Mouse (Mus musculus) T-helper 17 cell (primary cell): ENCODE results near the gene Pebp1.

Source experiments
- in situ Hi-C, 2 experiments: fragments of 300-600 bp; cut with MboI, MseI; formaldehyde crosslinking; loops; 1 replicate in 1 of 2; 2 replicates in 1 of 2; pipeline ENCODE4 v1.15.1; 2025; ENCODE audit warnings: high pct_unique_total_duplicates in 2 of 2

The Pebp1 gene

GRCm38 (mm10) chr5:117289646-117290045 lies 2.2 kb upstream of the Pebp1 start:
- in situ Hi-C loops: loop anchor here (5.0 to 10.0 kb wide), 3 partner anchors 165 to 1385 kb away; partner anchors contain the start of gene Taok3 (in 2 of the 2)

- in situ Hi-C loops: loop anchor here (5.0 to 10.0 kb wide), 3 partner anchors 161 to 1389 kb away; partner anchors contain the start of gene Taok3 (in 2 of the 2)
Observed at GRCm38 (mm10) chr5:117286286-117286685, 1.1 kb downstream of the Pebp1 start.

DNA sequence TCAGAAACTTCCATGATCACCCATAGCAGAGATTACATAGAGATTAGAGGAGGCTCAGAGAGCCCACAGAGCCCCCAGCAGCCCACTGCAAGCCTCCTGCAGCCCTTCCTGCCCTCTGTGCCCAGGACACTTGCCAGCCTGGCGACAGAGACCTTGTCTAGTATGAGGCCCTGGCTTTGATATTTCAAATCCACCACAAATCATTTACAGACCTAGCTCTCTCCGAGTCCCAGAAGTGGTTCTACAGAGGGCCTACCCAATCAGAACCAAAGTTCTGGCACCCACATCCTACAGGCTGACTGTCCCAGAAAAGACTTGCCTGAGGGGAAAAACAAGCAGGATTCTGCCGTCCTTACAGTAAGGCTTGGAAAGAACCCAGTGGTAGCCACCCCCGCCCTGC lies 2.2 kb downstream of the Pebp1 start:
- in situ Hi-C loops: loop anchor here (5.0 to 10.0 kb wide), 3 partner anchors 160 to 1390 kb away; partner anchors contain the start of gene Taok3 (in 2 of the 2)

DNA sequence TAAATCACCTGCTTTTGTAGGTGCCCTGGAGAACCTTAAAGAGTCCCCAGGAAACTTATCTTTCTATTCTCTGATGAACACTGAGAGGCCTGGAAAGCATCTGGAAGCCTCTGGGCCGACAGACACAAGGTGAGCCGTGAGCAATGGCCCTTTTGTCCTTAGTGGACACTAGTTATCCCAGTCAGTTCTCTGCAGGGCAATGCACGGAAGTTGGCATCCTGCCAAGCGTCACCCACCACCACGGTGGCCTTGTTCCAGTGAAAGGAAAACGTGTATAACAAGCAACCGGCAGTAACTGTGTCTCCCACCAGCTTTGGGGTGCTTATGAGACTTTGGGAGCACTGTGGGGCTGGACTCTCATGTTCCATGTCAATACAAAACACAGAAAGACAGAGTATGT lies 2.7 kb downstream of the Pebp1 start:
- in situ Hi-C loops: loop anchor here (5.0 to 10.0 kb wide), 3 partner anchors 160 to 1390 kb away; partner anchors contain the start of gene Taok3 (in 2 of the 2)

DNA sequence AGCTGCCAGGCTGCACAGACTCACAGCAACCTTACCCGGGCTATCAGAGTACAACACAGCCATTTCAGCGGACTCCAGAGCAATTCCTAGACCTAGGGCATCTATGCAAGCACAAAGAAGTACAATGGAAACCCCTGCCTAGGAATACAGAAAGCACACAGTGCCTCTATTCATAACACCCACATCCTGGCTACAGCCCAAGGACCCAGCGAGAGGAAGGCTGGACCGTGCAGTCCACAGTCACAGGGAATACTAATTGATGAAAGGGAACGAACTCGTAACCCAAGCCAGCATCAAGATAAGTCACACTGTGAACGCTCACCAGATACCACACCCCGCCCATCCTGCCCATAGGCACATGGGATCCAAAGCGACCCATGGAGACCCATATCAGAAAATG lies 3.4 kb downstream of the Pebp1 start:
- in situ Hi-C loops: loop anchor here (10.0 kb wide), 2 partner anchors 159 to 1391 kb away; partner anchors contain the start of gene Taok3 (in 1 of the 2)

- in situ Hi-C loops: loop anchor here (10.0 kb wide), 2 partner anchors 158 to 1392 kb away; partner anchors contain the start of gene Taok3 (in 1 of the 2)
Observed at GRCm38 (mm10) chr5:117282360-117282759, 5.1 kb downstream of the Pebp1 start.

DNA sequence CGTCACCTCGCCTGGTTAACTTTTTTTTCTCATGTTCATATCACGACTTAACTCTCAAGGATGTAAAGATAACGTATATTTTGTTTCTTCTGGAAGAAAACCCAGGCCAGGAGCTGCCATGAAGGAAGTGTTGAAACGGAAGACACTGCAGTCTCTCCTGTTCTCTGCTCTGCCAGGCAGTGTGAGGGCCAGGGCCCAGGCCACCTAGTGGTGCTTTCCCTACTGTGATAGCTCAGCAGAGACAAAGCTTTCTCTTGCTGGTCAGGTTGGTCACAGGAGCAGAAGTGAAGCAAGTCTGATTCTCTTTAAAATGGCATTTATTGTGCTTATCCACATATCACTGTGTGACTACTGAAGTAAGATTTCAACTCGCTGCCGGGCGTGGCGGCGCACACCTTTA lies 5.9 kb downstream of the Pebp1 start:
- in situ Hi-C loops: loop anchor here (10.0 kb wide), 2 partner anchors 157 to 1393 kb away; partner anchors contain the start of gene Taok3 (in 1 of the 2)

DNA sequence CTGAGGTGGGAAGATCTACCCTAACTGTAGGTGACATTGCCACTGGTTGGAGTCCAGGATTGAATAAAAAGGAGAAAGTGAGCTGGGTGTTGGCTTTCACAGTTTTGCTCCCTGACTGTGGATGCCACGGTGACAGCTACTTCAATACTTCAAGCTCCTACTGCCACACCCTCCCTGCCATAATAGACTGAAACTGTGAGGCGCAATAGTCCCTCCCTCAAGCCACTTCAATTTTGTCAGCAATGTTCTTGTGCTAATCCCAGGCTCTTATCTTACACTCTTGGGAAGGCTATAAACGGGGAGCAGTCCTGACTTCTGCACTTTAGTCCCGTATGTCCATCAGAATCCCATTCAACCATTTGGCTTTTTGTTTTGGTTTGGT lies 7.8 kb downstream of the Pebp1 start:
- in situ Hi-C loops: loop anchor here (10.0 kb wide), 2 partner anchors 155 to 1395 kb away; partner anchors contain the start of gene Taok3 (in 1 of the 2)

DNA sequence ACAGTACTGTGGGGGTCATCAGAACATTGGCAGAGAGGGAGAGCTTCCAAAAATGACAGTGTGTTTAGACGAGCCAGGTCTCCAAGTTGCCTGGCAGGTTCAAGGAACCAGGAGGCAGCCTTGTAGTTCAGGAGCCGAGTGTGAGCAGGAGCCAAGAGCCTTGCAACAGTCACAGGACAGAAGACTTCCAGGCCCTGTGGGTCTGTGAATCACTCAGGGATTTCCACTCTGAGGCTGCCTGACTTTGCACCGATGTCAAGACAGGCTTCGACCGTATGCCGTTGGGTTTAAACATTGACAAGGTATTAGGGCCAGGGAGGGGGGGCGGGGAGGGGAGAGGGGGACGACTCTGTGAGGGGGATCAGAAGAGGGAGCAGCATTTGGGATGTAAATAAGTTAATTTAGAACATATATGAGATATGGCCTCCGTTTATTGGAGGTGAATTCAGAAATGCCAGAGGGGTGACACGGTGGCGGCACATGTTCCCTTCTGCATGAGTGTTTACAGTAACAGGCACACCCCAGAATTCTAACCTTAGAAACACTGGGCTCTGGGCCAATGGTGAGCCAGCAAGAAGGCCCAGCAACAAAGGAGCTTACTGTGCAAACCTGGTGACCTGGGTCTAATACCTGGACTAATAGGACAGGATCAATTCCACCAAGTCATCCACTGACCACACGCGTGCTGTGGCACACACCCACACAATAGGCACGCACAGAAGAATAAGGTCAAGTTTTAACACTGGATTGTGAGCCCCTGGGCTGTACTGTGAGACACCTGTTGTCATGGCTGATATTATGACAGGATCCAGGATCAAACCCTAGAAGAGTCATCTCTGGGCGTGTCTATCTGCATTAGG lies 8.4 kb downstream of the Pebp1 start:
- in situ Hi-C loops: no loop called here

DNA sequence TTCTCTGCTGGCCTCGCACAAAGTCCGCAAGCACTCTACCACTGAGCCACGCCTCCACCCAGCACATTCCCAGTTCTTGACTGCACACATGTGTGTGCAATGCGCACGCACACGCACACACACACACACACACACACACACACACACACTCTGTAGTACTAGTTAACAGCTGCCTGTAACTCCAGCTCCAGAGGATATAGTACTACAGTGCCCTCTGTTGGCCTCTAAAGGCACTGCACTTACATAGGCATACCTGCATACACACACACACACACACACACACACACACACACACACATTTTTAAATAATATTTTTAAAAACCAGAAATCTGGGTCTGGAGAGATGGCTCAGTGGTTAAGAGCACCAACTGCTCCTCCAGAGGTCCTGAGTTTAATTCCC lies 9.6 kb downstream of the Pebp1 start:
- in situ Hi-C loops: no loop called here

GRCm38 (mm10) chr5:117274817-117275216 lies 12.6 kb downstream of the Pebp1 start:
- in situ Hi-C loops: no loop called here

- in situ Hi-C loops: no loop called here
Observed at GRCm38 (mm10) chr5:117271945-117272344, 15.5 kb downstream of the Pebp1 start.

DNA sequence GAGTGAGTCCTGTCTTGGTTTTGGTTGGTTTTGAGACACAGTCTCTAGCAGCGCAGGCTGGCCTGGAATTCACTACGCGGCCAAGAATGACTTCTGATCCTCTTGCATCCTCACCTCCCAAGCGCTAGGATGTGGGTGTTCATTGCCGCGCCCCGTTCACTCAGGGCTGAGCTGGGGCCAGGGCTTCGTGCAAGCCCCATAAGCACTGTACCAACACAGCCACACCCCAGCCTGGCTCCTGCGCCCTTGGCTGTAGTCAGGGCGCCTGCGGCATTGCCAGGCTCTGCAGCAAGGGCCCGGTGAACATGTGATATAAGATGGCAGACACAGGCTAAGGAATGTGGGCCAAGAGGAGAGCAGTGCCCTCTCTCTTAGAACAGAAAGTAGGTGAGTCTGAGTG lies 18.0 kb downstream of the Pebp1 start:
- in situ Hi-C loops: no loop called here

DNA sequence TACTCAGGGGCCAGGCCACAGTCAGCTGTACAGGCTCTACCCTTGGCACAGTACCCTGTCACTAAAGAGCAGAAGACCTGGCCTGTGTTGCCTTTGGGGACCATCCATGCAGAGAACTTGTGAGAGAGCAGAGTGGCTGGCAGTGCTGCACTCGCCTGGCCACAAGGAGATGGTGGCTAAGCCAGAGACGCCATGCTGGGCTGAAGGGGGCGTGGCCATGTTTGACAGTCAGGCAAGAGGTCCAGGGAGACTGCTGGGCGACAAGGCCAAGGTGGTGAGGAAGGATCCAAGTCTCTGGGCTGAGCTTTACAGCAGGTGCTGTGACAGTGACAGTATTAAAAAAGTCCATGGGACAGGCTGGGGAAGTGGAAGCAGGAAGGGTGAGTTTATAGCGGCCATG lies 18.7 kb downstream of the Pebp1 start:
- in situ Hi-C loops: no loop called here

DNA sequence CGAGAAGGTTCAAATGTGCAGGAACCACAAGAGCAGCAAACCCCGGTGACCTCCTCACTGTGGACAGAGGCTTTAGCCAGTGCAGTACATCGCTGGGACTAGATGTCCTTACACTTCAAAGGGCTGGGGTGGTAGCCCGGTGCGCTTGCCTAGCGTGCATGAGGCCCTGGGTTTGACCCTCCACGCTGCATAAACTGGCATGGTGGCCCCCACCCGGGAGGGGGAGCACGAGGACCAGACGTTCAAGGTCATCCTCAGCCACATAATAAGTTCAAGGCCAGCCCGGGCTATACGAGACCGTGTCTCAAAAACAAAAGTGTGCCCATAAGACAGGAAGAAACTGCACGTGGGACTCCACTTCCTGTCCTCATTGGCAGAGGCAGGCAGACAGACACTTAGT lies 19.5 kb downstream of the Pebp1 start:
- in situ Hi-C loops: no loop called here

DNA sequence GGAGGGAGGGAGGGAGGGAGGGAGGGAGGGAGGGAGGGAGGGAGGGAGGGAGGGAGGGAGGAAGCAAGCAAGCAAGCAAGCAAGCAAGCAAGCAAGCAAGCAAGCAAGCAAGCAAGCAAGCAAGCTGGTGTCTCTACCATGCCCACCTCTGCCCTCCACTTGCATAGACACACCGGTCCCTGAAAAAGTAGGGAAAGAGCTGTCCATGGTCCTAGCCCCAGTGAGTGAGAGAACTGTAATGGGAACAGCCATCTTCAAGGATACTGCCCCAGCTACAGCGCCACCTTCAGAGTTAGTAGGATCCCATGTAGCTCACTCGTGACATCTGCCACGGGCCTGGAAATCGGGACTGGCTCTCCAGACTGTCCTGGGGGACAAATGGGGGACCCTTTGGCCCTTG lies 22.7 kb downstream of the Pebp1 start:
- in situ Hi-C loops: no loop called here

GRCm38 (mm10) chr5:117263566-117263965 lies 23.9 kb downstream of the Pebp1 start:
- in situ Hi-C loops: no loop called here

DNA sequence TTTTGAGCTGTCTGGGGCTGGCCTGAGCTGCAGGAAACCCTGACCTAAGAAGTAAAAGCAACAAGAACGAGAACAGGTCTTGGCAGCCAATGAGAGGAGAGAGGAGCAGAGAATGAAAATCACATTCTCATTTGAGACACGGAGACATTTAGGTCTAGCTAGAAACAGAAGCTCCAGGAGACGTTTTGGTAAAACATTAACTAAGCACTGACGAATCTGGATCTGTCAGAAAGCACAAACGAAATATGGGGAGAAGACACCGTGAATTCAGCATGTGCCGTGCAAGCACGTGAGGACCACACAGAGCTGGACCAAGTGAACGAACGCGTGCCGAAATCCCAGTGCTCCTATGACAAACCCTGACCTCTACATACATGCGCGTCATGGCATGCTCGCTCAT lies 29.1 kb downstream of the Pebp1 start:
- in situ Hi-C loops: no loop called here

- in situ Hi-C loops: no loop called here
Observed at GRCm38 (mm10) chr5:117251763-117252162, 35.7 kb downstream of the Pebp1 start.

- in situ Hi-C loops: no loop called here
Observed at GRCm38 (mm10) chr5:117250796-117251195, 36.6 kb downstream of the Pebp1 start.

DNA sequence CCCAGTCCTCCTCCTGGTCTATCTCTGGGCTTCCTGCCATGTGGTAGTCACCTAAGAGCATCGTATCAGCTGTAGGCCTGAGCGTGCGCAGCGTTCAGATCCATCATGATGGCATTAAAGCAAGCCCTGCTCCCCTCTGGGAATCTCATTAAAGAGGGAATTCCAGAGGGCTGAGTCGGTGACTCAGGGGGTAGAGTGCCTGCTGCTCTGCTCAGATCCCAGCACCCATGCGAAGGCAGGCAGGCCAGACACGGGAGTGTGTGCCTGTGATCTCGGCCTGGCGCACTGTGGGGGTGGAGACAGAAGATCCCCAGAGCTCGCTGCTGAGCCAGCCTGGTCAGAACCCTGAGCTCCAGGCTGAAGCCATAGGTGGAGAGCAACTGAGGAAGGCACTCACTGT lies 39.1 kb downstream of the Pebp1 start:
- in situ Hi-C loops: no loop called here

GRCm38 (mm10) chr5:117245170-117245569 lies 42.3 kb downstream of the Pebp1 start:
- in situ Hi-C loops: no loop called here
